Mouse (Mus musculus) olfactory bulb, adult 2 months (tissue): ENCODE data around the gene 4931429L15Rik.
"Not testable (repeated sequence)": the region's sequence is repeated elsewhere in the genome, so short reads cannot be mapped to it uniquely, and the experiment has no call there.

Source experiments
- CTCF ChIP-seq: fragments of 200-500 bp; IDR thresholded peaks from 2 replicates; pipeline ENCODE4 v1.5.1; 2012; ENCODE audit warnings: low read depth, mild to moderate bottlenecking, low read length, moderate library complexity; ENCODE audit not compliant: insufficient read depth
- POLR2A ChIP-seq: fragments of 200-500 bp; IDR thresholded peaks from 2 replicates; pipeline ENCODE4 v1.6.1; 2012; ENCODE audit warnings: mild to moderate bottlenecking, low read depth, low read length, moderate library complexity; ENCODE audit not compliant: insufficient read depth

DNA sequence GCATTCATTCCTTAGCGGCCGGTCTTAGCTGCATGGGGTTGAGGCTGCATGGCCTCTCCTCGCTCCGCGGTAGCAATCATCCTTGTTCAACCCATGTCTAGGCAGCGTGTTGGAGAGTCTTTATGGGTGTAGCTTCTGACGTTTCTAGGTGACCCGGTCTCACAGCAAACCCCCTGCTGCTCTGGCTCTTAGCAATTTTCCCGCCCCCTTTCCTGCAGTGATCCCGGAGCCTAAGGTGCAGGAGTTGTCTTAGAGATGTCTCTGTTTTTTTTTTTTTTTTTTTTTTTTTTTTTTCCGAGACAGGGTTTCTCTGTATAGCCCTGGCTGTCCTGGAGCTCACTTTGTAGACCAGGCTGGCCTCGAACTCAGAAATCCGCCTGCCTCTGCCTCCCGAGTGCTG is 16.5 kb upstream of the 4931429L15Rik start:
- not testable (repeated sequence) for TF ChIP-seq CTCF, POLR2A
